Mouse (Mus musculus) embryonic facial prominence, embryonic 11.5 days (tissue): Measurements from ENCODE around the gene Rpe65. TPM values are rescaled to one million over a fixed set of nuclear protein-coding genes. Genes with fewer than 3 reads are reported as not detected.

Experiments
- polyA plus RNA-seq: library from polyadenylated mRNA; unstranded; fragments of >200 nt; fragmentation: Nextera tagmentation; extraction: Ambion mirVana; gene quantifications from 2 replicates; pipeline ENCODE4 v1.2.1, GENCODE M21; 2014

Rpe65 gene
- polyA plus RNA-seq, 1 experiment from 2014 or later = not detected

Other genes with a start within 250 kb of the Rpe65 start
- 54.6 and 65.5 TPM in 2 replicates for gene Depdc1a, start 103.7 kb upstream of the Rpe65 start, polyA plus RNA-seq
- gene Wls, start 240.5 kb downstream of the Rpe65 start, polyA plus RNA-seq = 154 and 156 TPM in 2 replicates